Mouse (Mus musculus) testis, postnatal 14 days (tissue): Measurements from ENCODE around the gene Ppp1r18.
A peak's percentile ranks its signal among the peaks of the same experiment; 100 is the strongest.
"Not testable (repeated sequence)": the region's sequence is repeated elsewhere in the genome, so short reads cannot be mapped to it uniquely, and the experiment has no call there.

Experiments used
- DNase-seq: peaks from one replicate; pipeline ENCODE4 v3.0.0; 2021; ENCODE audit warnings: low spot score

The Ppp1r18 gene

DNA sequence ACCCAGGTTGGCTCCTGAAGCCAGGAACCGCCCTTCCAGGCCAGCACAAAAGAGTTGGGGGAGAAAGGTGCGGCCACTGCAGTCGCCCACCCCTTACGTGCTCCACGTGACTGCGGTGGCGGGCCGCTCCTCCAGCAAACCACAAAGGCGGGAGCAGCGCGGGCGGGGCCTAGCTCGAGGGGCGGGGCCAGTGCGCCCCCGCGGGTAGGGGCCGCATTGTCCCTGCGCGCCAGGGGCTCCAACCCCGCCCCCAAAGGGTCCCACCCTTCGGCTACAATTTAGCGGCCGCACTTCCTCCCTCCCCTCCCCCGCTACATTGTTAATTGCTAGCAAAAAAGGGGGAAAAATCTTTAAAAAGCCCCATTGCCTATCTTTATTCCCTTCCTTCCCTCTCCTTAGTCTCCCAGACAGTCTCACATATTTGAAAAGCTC is 28.4 kb upstream of the Ppp1r18 start:
- peak; percentile 87 for DNase-seq

DNA sequence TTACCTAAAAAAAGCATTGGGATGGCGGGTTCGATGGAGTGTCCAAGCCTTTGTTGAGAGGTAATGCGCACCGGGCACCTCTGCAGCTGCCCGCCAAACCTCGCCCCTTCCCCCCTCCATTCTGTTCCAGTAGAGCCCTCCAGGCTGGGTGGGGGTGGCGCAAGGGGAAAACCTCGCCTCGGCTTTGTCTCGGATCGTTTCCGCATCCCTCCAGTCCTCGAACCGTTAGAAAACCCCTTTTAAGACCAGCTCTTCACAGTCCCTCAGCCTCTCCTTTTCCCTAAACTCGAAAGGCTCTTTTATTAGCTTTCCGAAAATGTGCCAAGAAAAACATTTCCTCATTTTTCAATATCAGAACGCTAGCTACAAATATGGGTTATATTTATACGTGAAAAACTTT is 27.9 kb upstream of the Ppp1r18 start:
- peak; percentile 52 for DNase-seq

DNA sequence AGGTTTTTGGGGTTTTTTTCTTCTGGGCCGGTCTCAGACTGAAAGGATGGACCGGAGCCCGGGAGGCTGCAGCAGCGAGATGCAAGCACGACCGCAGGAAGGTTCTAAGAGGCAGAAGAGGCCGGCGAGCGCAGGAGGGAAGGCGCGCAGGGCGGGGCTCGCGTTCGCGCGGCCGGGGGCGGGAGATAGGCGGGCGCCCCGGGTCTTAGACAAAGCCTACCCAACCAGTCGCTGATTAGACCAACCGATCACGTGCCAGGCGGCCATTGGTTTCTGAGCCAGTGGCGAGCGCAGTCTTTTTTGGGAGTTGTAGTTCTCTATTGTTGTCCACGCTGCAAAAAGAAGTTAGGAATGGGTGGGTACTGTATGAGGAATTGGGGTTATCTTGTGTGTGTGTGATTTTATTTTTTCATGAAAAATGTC is 27.3 kb upstream of the Ppp1r18 start, which contains the start of gene Tubb5:
TSS of gene Tubb5 (minus strand) at position 185 of the 423 bp plus-strand sequence.
- peak; percentile 92 for DNase-seq

DNA sequence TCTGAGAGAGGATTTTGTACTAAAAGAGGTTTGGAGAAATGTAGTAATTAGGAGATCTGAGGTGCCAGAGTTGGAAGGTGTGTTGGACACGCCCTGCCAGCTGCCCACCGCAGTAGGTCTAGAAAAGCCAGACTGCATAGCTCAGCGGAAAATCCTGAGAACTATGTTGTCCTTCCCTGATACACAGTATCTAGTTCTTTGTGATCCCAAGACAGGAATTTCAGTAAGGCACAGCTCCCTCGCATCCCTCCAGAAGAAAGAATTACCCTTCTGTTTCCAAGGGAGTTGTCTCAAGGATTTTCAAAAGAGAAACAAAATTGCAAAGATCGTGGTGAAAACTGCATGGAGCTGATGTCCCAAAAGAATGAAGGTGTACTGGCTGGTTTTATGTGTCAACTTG is 26.8 kb upstream of the Ppp1r18 start:
- peak; percentile 86 for DNase-seq

DNA sequence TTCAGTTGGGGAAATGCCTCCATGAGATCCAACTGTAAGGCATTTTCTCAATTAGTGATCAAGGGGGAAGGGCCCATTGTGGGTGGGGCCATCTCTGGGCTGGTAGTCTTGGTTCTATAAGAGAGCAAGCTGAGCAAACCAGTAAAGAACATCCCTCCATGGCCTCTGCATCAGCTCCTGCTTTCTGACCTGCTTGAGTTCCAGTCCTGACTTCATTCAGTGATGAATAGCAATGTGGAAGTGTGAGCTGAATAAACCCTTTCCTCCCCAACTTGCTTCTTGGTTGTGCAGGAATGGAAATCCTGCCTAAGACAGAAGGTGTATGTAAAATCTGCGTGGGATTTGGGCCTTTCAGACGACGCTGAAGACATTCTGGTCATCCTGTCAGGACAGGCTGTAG is 26.4 kb upstream of the Ppp1r18 start:
- DNase-seq = not testable (repeated sequence)

DNA sequence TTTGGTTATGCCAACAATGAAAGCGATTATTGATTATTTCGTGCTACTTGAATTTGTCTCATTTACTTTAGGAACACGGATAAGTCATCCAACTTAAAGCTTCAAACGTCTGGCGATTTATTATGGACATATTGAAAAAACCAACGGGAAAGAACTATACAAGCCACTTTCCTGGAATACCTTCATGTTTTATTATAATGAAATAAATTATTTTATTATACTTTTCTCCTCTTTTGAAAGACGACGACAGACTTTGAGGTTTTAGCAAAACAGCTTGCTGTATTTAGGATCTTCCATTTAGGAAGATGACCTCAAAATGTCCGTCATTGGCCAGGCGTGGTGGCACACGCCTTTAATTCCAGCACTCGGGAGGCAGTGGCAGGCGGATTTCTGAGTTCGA is 24.8 kb upstream of the Ppp1r18 start:
- no peak for DNase-seq

DNA sequence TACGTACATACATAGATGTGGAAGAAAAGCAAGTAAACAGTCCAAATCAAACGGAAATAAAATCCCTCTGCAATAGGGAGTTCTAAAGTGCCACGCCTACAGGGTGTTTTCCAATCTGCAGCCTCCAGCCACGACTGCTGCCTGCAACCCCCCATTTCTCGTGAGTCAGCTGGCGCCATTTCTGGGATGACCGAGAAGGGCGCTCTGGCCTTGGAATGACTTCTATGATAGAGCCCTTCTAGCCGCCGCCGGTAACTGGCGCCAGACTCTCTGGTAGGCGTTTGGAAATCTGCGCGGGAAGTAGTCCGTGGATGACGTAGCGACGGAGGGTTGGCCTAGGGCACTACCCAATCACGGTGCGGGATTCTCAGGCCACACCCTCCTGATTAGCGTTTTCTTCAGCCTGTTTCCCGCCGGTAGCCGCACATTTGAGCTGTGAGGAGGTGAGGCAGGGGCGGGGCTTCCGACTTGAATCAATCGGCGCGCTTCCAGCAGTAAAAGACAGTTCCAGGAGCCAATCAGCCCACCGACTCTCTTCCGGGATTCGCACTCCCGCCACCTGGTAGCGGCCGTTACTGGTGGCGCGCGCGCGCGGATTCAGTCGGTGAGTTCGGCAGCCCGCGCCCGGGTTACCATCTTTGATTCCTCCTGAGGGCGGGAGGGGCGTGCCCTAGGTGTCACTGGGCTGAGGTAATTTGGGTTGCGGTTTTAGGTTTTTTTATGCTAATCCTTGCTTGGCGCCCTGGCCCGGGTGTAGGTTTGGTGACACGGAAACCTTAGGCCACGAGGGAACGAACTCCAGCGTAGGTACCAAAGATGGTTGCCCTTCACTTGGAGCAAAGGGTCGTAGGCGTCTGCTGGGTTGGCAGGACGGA is 24.1 kb upstream of the Ppp1r18 start, which contains the start of gene Mdc1:
TSS of gene Mdc1 (plus strand) at position 440 of the 875 bp plus-strand sequence.
- DNase-seq = peak; percentile 100

DNA sequence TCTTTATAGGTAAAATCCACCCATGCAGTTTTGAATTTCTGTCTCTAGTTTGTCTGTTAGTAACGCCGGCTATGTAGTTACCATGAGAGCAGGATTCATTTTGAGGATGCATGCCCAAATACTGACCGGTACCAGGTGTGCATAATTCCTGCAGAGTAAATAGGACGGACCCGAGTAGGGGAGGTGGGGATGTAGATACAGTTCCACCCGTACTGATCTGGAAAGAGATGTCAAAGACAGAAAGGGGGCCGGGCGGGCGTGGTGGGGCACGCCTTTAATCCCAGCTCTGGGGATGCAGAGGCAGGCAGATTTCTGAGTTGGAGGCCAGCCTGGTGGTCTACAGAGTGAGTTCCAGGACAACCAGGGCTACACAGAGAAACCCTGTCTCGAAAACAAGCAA is 23.4 kb upstream of the Ppp1r18 start:
- DNase-seq = peak; percentile 29

DNA sequence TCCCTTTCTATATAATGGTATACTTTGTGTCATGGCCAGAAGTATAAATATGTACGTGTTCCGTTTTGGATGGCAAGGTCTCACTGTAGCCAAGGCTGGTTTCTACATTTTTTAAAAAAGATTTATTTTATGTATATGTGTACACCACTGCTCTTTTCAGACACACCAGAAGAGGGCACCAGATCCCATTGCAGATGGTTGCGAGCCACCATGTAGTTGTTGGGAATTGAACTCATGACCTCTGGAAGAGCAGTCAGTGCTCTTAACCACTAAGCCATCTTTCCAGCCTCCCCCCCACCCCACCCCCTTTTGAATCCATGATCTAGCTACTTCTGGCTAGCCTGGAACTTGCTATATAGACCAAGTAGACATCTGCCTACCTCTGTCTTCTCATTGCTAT is 21.9 kb upstream of the Ppp1r18 start:
- DNase-seq = peak; percentile 6

DNA sequence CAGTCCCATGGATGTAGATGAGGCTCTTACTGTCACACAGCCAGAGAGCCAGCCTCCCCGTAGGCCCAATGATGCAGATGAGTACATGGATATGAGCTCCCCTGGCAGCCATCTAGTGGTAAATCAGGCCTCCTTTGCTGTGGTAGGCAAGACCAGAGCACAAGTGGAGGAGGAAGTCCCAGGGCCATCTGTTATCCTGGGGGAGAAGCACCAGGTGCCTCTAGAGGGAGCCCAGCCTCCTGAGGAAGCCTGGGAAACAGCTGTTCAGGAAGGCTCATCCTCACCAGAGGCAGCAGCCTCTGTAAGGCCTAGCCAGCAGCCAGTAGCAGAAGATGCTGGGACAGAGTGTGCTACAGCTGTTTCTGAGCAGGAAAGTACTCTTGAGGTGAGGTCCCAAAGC is 17.3 kb upstream of the Ppp1r18 start:
- peak; percentile 21 for DNase-seq

DNA sequence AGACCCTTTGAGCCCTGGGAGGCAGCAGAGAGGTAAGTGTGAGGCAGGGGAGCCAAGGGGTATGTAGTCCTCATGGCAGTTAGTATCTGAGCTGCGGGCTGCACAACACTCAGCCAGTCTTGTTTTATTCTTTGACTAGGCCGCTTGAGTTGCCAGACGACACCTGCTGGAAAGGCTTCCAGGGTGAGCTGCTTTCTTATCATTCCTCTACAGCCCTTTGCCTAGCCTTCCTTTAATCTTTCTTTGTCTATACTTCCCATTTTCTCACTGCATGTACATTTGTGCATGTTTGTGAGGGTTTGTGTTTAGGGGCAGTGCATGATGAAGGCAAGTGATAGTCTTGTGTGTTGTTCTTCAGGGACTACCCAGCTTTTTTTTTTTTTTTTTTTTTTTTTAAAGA is 14.4 kb upstream of the Ppp1r18 start:
- DNase-seq = no peak

DNA sequence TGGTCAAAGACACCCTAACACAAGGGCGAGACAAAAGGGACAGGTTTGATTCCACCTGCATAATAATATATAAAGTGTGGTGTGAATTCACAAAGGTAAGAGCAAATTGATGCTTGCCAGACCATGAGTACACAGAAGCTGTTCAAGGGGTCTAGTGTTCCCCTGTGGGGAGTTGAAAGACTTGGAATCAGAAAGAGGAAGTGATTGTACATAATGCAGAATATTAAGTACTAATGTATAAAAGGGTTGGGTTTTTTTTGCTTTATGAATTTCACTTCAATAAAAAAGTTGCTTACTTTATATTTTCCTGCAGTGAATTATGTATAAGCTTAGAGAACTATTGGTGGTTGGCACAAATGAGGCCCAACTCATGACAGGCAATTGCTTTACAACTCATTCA is 6.0 kb upstream of the Ppp1r18 start:
- no peak for DNase-seq

DNA sequence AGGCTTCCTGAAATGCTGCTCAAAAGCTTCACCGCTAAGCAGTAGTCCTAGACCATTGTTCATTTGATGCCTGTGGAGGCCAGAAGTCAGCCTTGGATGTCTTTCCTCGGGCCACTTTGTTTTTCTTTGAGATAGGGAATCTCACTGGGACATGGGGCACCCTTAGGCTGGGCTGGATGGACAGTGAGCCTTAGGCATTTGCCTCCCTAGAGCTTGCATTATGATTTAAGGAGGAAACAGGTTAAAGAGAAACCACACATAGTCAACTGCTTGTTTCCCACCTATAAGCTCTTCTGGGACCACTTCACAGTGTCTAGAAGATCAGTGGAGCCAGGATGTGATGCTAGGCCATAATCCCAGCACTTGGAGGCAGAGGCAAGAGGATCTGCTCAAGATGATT is 5.6 kb upstream of the Ppp1r18 start:
- no peak for DNase-seq

DNA sequence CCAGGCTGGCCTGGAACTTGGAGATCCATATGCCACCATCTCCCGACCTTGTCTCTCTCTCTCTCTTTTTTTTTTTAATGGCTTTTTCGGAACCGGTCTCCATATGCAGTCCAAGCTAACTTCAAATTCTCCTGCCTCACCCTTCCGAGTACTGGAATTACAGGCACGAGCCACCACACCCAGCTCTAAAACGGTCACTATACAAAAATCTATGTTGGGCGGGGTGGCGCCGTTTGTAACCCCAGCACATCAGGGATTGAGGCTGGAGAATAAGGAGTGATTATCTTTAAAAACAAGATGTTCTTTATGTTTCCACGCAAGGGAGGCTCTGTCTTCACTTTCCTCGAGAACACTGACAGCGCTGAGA is 4.6 kb upstream of the Ppp1r18 start:
- DNase-seq = no peak

DNA sequence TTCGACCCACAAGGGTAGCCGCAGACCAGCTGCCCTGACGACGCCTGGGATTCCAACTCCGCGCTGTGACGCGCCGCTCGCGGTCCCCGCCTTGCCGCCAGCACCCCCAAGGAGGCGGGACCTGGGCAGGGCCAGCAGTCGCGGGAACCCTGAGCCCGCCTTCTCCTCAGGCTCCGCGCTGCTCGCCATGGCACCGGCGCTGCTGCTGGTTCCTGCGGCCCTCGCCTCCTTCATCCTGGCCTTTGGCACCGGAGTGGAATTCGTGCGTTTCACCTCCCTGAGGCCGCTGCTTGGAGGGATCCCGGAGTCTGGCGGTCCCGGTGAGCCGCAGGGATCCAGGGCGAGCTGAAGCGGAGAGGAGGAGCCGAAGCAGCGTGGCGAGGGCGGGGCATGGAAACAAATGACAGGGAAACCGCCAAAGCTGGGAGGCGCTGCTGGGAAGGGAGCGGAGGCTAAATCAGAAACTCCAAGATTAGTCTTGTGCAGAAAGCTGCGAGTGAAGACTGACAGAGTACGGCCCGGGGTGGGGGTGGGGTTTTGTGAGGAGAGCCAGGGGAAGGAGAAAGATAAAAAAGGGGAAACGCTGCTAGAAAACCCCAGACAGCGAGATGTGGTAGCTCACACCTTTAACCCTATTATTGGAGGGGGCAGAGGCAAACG is 4.1 kb upstream of the Ppp1r18 start, which contains the start of gene Nrm:
TSS of gene Nrm (plus strand) at position 121 of the 660 bp plus-strand sequence.
- DNase-seq = peak; percentile 85

DNA sequence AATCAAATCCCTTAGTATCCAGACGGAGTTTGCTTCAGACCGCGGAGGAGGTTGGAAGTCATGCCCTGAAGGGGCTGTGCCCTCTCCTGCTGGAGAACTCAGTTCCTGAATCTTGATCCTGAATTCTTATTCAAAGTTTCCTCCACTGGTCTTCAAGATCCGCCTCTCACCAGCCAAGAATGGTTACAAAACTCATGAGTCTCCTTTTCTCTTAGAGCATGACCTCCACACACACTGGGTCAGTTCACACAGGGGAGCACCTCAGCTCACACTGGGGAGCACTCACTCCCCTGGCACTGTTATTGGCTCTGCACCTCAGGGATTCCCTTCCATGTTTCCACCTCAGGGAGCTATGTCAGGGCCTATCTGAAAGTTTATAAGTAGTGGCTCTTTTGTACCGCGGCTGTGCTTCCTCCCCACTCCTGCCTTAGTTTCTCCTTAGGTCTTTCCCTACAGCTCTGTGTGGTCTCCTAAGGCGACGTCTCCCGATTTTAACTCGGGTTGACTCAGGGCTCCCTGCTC is 500 bp upstream of the Ppp1r18 start:
- DNase-seq = no peak

DNA sequence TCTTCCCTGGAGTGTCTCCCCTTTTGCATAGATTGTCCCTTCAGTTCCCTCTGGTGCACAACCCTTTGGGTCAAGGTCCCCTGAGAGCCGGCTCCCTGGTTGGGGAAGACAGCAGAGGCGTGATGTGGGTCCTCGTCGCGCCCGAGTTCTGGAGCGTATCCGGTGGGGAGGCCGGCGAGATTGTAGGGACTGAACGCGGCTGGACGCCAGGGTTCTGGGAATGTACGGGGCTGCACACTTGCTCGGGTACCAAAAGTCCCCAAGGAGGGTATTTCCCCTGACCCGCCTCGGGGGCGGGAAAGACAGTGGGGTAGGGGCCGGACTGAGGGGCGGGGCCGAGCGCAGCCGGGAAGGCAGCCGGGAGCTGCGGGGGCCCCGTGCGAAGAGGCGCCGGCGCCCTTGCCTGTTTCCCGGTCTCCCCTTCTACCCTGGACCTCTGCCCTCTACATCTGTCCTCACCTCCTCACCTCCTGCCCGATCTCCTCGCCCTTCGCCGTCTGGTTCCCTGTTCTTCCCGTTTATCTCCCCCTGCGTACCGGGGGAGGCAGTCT is 963 bp downstream of the Ppp1r18 start:
- DNase-seq = peak; percentile 65

DNA sequence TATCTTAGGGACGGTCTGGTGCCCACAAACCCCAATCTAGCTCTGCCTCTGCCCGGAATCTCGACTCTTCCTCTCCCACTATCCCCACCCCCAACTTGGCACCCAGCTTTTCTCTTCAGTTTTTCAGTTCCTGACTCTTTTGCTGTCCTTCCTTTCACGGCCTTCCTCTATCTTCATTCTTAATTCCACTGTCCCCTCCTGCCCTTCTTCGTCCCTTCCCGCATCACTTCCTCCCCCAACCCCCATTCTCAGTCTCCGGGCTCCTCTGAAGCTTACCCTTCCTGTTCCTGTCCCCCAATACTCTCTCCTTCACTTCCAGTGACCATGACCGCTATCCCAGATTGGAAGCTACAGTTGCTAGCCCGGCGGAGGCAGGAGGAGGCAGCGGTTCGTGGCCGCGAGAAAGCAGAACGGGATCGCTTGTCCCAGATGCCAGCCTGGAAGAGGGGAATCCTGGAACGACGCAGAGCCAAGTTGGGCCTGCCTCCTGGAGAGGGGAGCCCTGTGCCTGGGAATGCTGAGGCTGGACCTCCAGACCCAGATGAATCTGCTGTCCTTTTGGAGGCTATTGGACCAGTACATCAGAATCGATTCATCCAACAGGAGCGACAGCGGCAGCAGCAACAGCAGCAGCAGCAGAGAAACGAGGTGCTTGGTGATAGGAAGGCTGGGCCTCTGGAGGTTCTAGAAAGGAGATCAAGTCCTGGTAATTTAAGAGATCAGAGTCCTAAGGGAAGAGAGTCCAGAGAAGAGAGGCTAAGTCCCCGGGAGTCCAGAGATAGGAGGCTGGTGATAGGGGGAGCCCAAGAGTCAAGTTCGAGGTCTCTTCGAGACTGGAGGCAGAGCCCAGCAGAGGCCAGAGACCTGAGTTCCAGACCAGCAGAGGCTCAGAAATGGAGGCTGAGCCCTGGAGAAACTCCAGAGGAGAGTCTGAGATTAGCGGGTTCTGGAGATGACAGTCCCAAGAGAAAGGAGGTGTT is 1.8 kb downstream of the Ppp1r18 start:
- DNase-seq = no peak

DNA sequence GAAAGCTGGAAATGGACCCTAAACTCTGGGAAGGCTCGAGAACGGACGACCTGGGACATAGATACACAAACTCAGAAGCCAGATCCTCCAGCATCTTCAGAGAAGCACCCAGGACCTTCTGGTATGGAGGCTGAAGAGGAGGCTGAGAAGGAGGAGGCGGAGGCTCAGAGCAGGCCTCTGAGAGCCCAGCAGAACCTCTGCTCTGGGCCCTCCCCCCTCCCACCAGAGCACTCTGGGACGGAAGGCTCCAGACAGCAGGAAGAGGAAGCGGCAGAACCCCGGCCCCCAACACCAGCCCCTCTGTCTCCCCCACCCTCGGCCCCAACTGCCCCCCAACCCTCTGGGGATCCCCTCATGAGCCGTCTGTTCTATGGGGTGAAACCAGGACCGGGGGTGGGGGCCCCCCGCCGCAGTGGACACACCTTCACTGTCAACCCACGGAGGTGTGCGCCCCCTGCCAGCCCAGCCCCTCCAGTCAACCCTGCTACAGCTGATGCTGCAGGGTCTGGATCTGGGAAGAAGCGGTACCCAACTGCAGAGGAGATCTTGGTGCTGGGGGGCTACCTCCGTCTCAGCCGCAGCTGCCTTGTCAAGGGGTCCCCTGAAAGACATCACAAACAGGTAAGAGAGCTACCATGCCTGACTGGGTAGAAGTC is 2.9 kb downstream of the Ppp1r18 start:
- DNase-seq = no peak

DNA sequence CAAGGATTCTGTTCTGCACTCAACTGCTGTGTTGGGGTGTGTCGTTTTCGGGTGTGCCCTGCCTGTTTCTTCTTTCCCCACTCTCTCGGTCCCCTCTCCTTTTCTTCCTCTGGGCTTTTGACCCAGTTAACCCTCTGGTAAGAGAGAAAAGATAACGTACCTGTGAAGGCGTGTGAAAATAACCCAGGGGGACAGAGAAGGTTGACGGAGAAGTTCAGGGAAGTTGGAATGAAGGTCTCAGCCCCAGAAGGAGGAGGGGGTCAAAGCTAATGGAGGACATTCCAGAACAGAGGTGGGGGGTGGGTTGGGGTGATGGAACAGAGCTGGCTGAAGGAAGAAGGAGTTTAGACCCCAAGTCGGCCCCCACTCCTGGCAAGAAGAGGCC is 3.6 kb downstream of the Ppp1r18 start:
- DNase-seq = no peak
